Mouse (Mus musculus): ENCODE measurements around the gene Olfr510. TPM values are rescaled to one million over a fixed set of nuclear protein-coding genes. Genes with fewer than 3 reads are reported as not detected.

Gene Olfr510
- polyA plus RNA-seq, 1 experiment from 2014 or later, result not detected

Other genes with a start within 250 kb of the Olfr510 start
- gene Olfr497, start 246.0 kb upstream of the Olfr510 start, polyA plus RNA-seq (2014; fragmentation: Nextera tagmentation; extraction: Ambion mirVana), result not detected in 2 replicates
- gene Olfr498, start 201.1 kb upstream of the Olfr510 start, polyA plus RNA-seq (2014; fragmentation: Nextera tagmentation; extraction: Ambion mirVana), result not detected in 2 replicates
- gene Olfr502, start 141.4 kb upstream of the Olfr510 start, polyA plus RNA-seq (2014; fragmentation: Nextera tagmentation; extraction: Ambion mirVana), result not detected in 2 replicates
- not detected in 2 replicates for gene Olfr503, start 121.9 kb upstream of the Olfr510 start, polyA plus RNA-seq (2014; fragmentation: Nextera tagmentation; extraction: Ambion mirVana)
- not detected in 2 replicates for gene Olfr504, start 100.6 kb upstream of the Olfr510 start, polyA plus RNA-seq (2014; fragmentation: Nextera tagmentation; extraction: Ambion mirVana)
- gene Olfr506, start 55.6 kb upstream of the Olfr510 start, polyA plus RNA-seq (2014; fragmentation: Nextera tagmentation; extraction: Ambion mirVana), result not detected in 2 replicates
- gene Olfr507, start 44.6 kb upstream of the Olfr510 start, polyA plus RNA-seq (2014; fragmentation: Nextera tagmentation; extraction: Ambion mirVana), result not detected in 2 replicates
- not detected in 2 replicates for gene Olfr508, start 36.4 kb upstream of the Olfr510 start, polyA plus RNA-seq (2014; fragmentation: Nextera tagmentation; extraction: Ambion mirVana)
- not detected in 2 replicates for gene Olfr509, start 14.5 kb upstream of the Olfr510 start, polyA plus RNA-seq (2014; fragmentation: Nextera tagmentation; extraction: Ambion mirVana)
- gene Olfr512, start 46.9 kb downstream of the Olfr510 start, polyA plus RNA-seq (2014; fragmentation: Nextera tagmentation; extraction: Ambion mirVana), result not detected in 2 replicates
- not detected in 2 replicates for gene Olfr513, start 84.6 kb downstream of the Olfr510 start, polyA plus RNA-seq (2014; fragmentation: Nextera tagmentation; extraction: Ambion mirVana)
- not detected in 2 replicates for gene Olfr514, start 159.6 kb downstream of the Olfr510 start, polyA plus RNA-seq (2014; fragmentation: Nextera tagmentation; extraction: Ambion mirVana)
- not detected in 2 replicates for gene Olfr516, start 184.1 kb downstream of the Olfr510 start, polyA plus RNA-seq (2014; fragmentation: Nextera tagmentation; extraction: Ambion mirVana)
- not detected in 2 replicates for gene Olfr517, start 206.0 kb downstream of the Olfr510 start, polyA plus RNA-seq (2014; fragmentation: Nextera tagmentation; extraction: Ambion mirVana)
- gene Olfr518, start 218.6 kb downstream of the Olfr510 start, polyA plus RNA-seq (2014; fragmentation: Nextera tagmentation; extraction: Ambion mirVana), result not detected in 2 replicates
- gene Olfr519, start 228.0 kb downstream of the Olfr510 start, polyA plus RNA-seq (2014; fragmentation: Nextera tagmentation; extraction: Ambion mirVana), result not detected in 2 replicates